Mouse (Mus musculus) CH12.LX (cell line): ENCODE data around the gene Ep400. TPM values are rescaled to one million over a fixed set of nuclear protein-coding genes. Genes with fewer than 3 reads are reported as not detected.

ENCODE experiments used
- DNase-seq: peaks from one replicate; pipeline ENCODE4 v3.0.0-alpha.2; 2013; ENCODE audit errors: extremely low read depth
- H3K27ac ChIP-seq: 2 replicates; pipeline ENCODE4 v1.5.1; 2012; ENCODE audit warnings: low read depth, mild to moderate bottlenecking, control low read depth, moderate library complexity; ENCODE audit not compliant: insufficient read depth
- H3K27me3 ChIP-seq: replicated peaks from 2 replicates; pipeline ENCODE3; 2012; ENCODE audit warnings: inconsistent platforms
- H3K36me3 ChIP-seq, 2 experiments: replicated peaks in 1 of 2; 2 replicates each; pipeline versions ENCODE3 to v1.6.1; 2012; ENCODE audit warnings: inconsistent platforms in 1 of 2, low read length in 1 of 2, mild to moderate bottlenecking in 1 of 2, mixed read lengths in 1 of 2, moderate library complexity in 1 of 2; ENCODE audit not compliant: control insufficient read depth in 1 of 2, insufficient read depth in 1 of 2
- H3K4me1 ChIP-seq, 2 experiments: 2 replicates each; pipeline ENCODE4 v1.6.1; 2012; ENCODE audit warnings: inconsistent platforms in 1 of 2, moderate library complexity in 1 of 2; ENCODE audit not compliant: insufficient read depth in 2 of 2, control insufficient read depth in 1 of 2
- H3K4me2 ChIP-seq: 2 replicates; pipeline ENCODE4 v1.6.1; 2012; ENCODE audit warnings: low read depth, mild to moderate bottlenecking, control low read depth; ENCODE audit not compliant: poor library complexity, insufficient read depth, severe bottlenecking
- H3K4me3 ChIP-seq, 3 experiments: fragments of 150-350 bp in 1 of 3; sonication (generic) in 1 of 3; replicated peaks in 1 of 3; 2 replicates each; pipeline versions ENCODE3 to v1.5.1; 2011 to 2012; ENCODE audit warnings: low read depth in 2 of 3, low read length in 2 of 3, mild to moderate bottlenecking in 2 of 3, moderate library complexity in 2 of 3, control low read depth in 1 of 3, improper control_type of control experiment in 1 of 3, inconsistent platforms in 1 of 3, mixed read lengths in 1 of 3; ENCODE audit not compliant: poor library complexity in 1 of 3
- H3K79me2 ChIP-seq: replicated peaks from 2 replicates; pipeline ENCODE4 v1.6.1; 2012; ENCODE audit warnings: mild to moderate bottlenecking, moderate library complexity; ENCODE audit not compliant: control insufficient read depth, poor library complexity, insufficient read depth, severe bottlenecking; ENCODE audit errors: extremely low read depth
- H3K9ac ChIP-seq: 2 replicates; pipeline ENCODE4 v1.6.1; 2012; ENCODE audit warnings: low read depth, mild to moderate bottlenecking, control low read depth, moderate library complexity; ENCODE audit not compliant: insufficient read depth
- H3K9me3 ChIP-seq: replicated peaks from 2 replicates; pipeline ENCODE3; 2012; ENCODE audit warnings: low read length, inconsistent platforms, mixed read lengths
- CHD1 ChIP-seq: IDR thresholded peaks from 2 replicates; pipeline ENCODE4 v1.6.1; 2012; ENCODE audit warnings: low read depth, low read length, improper control_type of control experiment, inconsistent platforms
- CHD2 ChIP-seq: IDR thresholded peaks from 2 replicates; pipeline ENCODE4 v1.6.1; 2011; ENCODE audit warnings: low read length, improper control_type of control experiment
- E2F4 ChIP-seq: IDR thresholded peaks from 2 replicates; pipeline ENCODE4 v1.6.1; 2011; ENCODE audit warnings: low read depth, low read length, improper control_type of control experiment; ENCODE audit not compliant: insufficient replicate concordance
- ELF1 ChIP-seq: IDR thresholded peaks from 2 replicates; pipeline ENCODE4 v1.6.1; 2014; ENCODE audit warnings: low read depth, mild to moderate bottlenecking, inconsistent platforms, low read length, improper control_type of control experiment
- EP300 ChIP-seq: IDR thresholded peaks from 2 replicates; pipeline ENCODE4 v1.6.1; 2011; ENCODE audit warnings: low read length, improper control_type of control experiment
- HCFC1 ChIP-seq: IDR thresholded peaks from 2 replicates; pipeline ENCODE4 v1.6.1; 2012; ENCODE audit warnings: low read depth, mild to moderate bottlenecking, inconsistent platforms, low read length, improper control_type of control experiment
- JUND ChIP-seq: conservative IDR thresholded peaks from 2 replicates; pipeline ENCODE4 v1.6.1; 2011; ENCODE audit warnings: low read depth, low read length, improper control_type of control experiment
- KAT2A ChIP-seq: IDR thresholded peaks from 2 replicates; pipeline ENCODE4 v1.6.1; 2012; ENCODE audit warnings: low read length, improper control_type of control experiment, inconsistent platforms; ENCODE audit not compliant: insufficient replicate concordance
- MAFK ChIP-seq: IDR thresholded peaks from 2 replicates; pipeline ENCODE4 v1.6.1; 2011; ENCODE audit warnings: low read length, improper control_type of control experiment; ENCODE audit not compliant: insufficient replicate concordance
- MAZ ChIP-seq: IDR thresholded peaks from 2 replicates; pipeline ENCODE4 v1.6.1; 2012; ENCODE audit warnings: low read depth, mild to moderate bottlenecking, inconsistent platforms, low read length, improper control_type of control experiment, moderate library complexity
- RAD21 ChIP-seq: IDR thresholded peaks from 2 replicates; pipeline ENCODE4 v1.6.1; 2011; ENCODE audit warnings: low read depth, mild to moderate bottlenecking, low read length, improper control_type of control experiment, moderate library complexity
- SIN3A ChIP-seq: IDR thresholded peaks from 2 replicates; pipeline ENCODE4 v1.6.1; 2012; ENCODE audit warnings: low read length, improper control_type of control experiment, inconsistent platforms
- TBP ChIP-seq: conservative IDR thresholded peaks from 2 replicates; pipeline ENCODE4 v1.6.1; 2011; ENCODE audit warnings: low read depth, low read length, improper control_type of control experiment
- ZC3H11A ChIP-seq: IDR thresholded peaks from 2 replicates; pipeline ENCODE4 v1.6.1; 2012; ENCODE audit warnings: low read depth, mild to moderate bottlenecking, inconsistent platforms, low read length, improper control_type of control experiment
- ZKSCAN1 ChIP-seq: IDR thresholded peaks from 2 replicates; pipeline ENCODE4 v1.6.1; 2012; ENCODE audit warnings: low read depth, inconsistent platforms, low read length, improper control_type of control experiment, borderline replicate concordance
- ZNF384 ChIP-seq: IDR thresholded peaks from 2 replicates; pipeline ENCODE4 v1.6.1; 2012; ENCODE audit warnings: low read depth, low read length, improper control_type of control experiment, inconsistent platforms
- dilution Hi-C: fragments of 300-500 bp; cut with MboI; formaldehyde crosslinking; loops from 2 replicates; pipeline ENCODE4 v1.14.3; 2020; ENCODE audit warnings: low sequenced_read_pairs; ENCODE audit not compliant: extremely low pct_unique_long_range_greater_than_20kb, extremely low pct_ligation_motif_present
- in situ Hi-C: fragments of 300-500 bp; cut with MboI; formaldehyde crosslinking; loops from 3 replicates; pipeline ENCODE4 v1.14.3; 2019; ENCODE audit warnings: low sequenced_read_pairs, low pct_ligation_motif_present, low pct_unique_long_range_greater_than_20kb, mixed read lengths
- polyA plus RNA-seq: library from polyadenylated mRNA; unstranded; fragments of >175 nt; gene quantifications from 2 replicates; pipeline ENCODE4 v1.2.1, GENCODE M21; 2012; ENCODE audit warnings: low read depth; ENCODE audit not compliant: insufficient read length
- total RNA-seq, 2 experiments: library from RNA; depleted of rRNA; stranded (reverse); fragments of 300-350 nt in 1 of 2; fragments of >200 nt in 1 of 2; gene quantifications; 2 replicates each; pipeline ENCODE4 v1.2.3; 2012 to 2014

Ep400 gene
- total and polyA plus RNA-seq, 3 experiments: 12.1 to 55.8 (median 28.6) TPM

DNA sequence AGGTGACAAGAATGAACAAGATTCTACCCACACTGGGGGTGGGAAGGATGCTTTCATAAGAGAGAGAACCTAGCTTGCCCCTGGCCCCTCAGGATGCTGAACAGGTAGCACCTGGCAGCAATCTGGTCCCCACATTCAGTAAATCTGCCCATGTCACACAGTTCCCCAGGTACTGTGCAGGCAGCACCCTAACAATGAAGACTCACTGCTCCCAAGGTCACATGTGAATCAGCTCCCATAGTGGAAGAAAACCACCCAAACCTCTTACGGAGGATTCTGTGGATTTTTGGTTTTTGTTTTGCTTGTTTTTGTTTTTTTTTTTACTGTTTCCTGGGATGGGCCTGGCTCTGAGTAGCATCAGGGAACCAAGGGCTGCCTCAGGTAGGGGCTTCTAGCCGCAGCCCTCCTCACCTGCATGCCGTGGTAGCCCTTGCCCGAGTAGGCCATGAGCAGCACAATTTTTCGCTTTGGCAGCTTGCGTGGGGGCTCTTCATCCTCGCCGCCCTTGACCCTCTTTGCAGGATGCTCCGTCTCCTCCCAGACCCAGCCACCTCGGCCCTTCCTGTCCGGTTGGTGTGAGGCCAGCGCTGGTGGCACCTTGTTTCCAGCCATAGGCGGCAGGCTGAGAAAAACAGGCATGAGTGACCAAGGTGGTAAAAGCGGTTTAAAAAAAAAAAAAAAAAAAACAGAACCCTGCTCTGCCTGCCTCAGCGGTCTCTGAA, 8.9 kb upstream of the Ep400 start:
- DNase-seq: no peak
- Histone ChIP-seq H3K4me3 (peak overlapping the region; percentile 70 to 89 (median 81)), H3K27ac (no peak overlapping the region), H3K36me3 (peaks cover 36 to 44% of the 10 kb centered on the region in 2 experiments), H3K9me3 (no peaks in the 10 kb centered on the region), H3K27me3 (no peaks in the 10 kb centered on the region), H3K4me2 (peak overlapping the region; percentile 91), H3K4me1 (peaks cover 3 to 33% of the 10 kb centered on the region in 2 experiments; a peak in 3 of 4 replicates), H3K9ac (peak overlapping the region; percentile 83), H3K79me2 (peaks cover 35% of the 10 kb centered on the region)
- in situ Hi-C loops: no loop called here
- dilution Hi-C loops: no loop called here
- TF ChIP-seq ZKSCAN1 (no peak), ZNF384 (peak; percentile 44; the same call in 1 of the 2 replicates)

DNA sequence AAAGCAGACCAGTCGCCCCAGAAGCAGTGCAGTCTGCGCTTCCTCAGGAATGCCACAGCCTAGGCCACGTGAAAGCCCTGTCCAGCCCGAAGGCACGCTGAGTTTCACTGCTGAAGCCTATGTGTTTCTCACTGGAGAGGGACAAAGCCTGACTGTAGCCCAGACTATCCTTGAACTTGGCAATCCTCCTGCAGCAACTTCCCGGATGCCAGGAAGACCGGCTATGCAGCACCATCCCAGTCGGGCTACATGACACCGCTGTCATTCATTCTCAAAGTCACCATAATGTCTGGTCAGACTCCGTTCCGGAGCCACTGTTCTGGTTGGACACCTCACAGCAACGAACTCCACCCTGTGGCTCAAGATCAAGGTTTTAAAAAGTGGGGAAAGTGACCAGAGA, 7.7 kb upstream of the Ep400 start:
- H3K27me3 ChIP-seq: no peaks in the 10 kb centered on the region
- H3K4me3 ChIP-seq: no peak overlapping the region
- no peak overlapping the region for H3K27ac ChIP-seq
- H3K79me2 ChIP-seq: peaks cover 41% of the 10 kb centered on the region
- TF ChIP-seq KAT2A: no peak
- TF ChIP-seq ZNF384: no peak
- no peak for TF ChIP-seq HCFC1
- TF ChIP-seq CHD1: no peak
- TF ChIP-seq ZC3H11A: no peak
- no peak for TF ChIP-seq MAZ
- TF ChIP-seq MAFK: no peak
- no peak for TF ChIP-seq TBP
- TF ChIP-seq SIN3A: no peak
- TF ChIP-seq JUND: no peak
- no peak for TF ChIP-seq E2F4
- TF ChIP-seq RAD21: no peak
- no peak for TF ChIP-seq EP300
- TF ChIP-seq CHD2: no peak
- TF ChIP-seq ELF1: no peak
- in situ Hi-C loops: no loop called here
- no peaks in the 10 kb centered on the region for H3K9me3 ChIP-seq
- DNase-seq: no peak
- peaks cover 5 to 40% of the 10 kb centered on the region in 2 experiments; a peak in 3 of 4 replicates for H3K4me1 ChIP-seq
- H3K36me3 ChIP-seq: peaks cover 45 to 54% of the 10 kb centered on the region in 2 experiments
- H3K4me2 ChIP-seq: no peak overlapping the region
- H3K9ac ChIP-seq: no peak overlapping the region
- dilution Hi-C loops: no loop called here
